Mouse (Mus musculus): ENCODE data around the gene Btg1-ps2.

DNA sequence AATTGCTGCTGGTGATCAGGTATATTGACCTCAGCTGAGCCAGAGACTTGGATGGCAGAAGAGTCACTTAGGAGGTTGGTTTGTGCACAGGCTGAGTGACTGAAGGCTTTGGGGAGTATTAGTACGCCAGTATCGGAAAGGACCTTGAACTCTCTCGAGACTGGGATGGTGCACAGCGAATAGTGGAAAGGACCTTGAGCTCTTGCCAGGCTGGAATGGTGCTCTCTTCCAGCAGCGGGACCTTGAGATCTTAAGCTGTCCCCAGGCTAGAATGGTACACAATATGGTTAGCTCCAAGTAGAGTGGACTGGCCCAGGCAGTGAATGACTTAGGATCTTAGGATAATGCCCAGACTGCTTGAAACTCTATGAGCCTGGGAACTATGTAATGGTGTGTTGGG, 3.2 kb downstream of the Btg1-ps2 start:
- TF ChIP-seq CTCF (IDR thresholded peaks at IDR 0.05) = no peak
- no peak for TF ChIP-seq EP300 (IDR thresholded peaks at IDR 0.05)
